Mouse (Mus musculus): ENCODE measurements at regions not wholly inside any gene's neighbourhood (a gene's known extent, or its start where the extent isn't known, plus 50 kb on each side); places are given as distances from the start of the nearest gene placed in this dataset.

DNA sequence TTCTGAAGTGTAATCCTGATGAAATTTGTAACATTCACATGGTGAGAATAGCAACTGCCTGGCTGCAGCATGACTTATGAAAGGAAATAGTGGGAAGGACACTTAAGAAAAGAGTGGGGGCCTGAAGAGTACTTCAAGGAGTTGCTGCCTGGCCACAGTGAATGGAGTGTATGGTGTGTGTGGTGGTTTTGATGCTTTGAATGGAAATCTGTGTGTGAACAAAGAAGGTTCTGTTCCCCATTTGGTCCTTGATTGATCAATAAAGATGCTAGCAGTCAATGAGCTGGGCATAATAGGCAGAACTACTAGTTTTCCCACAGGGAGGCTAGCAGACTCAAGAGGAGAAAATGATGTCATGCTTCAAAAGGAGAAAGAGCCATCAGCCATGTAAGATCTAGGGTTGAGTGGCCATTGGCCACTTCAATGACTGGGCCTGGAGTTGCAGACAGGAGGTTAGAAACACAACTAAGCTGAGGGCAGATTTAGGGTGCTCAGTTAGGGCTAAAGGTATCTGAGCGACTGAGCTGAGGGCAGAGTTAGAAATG, 772.0 kb downstream of the Cps1 start:
- TF ChIP-seq EP300 (IDR thresholded peaks at IDR 0.05; ENCODE audit: insufficient read depth, low read depth, low read length) (no peak), POLR2A (IDR thresholded peaks at IDR 0.05; ENCODE audit: insufficient read depth, low read length) (no peak), CTCF (IDR thresholded peaks at IDR 0.05; ENCODE audit: low read depth, low read length) (no peak)
